Mouse (Mus musculus) G1E (cell line): ENCODE data around the gene Mllt3.

ENCODE experiments used
- CTCF ChIP-seq: IDR thresholded peaks from 2 replicates; pipeline ENCODE4 v1.5.1; 2012; ENCODE audit warnings: low read depth, low read length, inconsistent platforms, mixed read lengths
- GATA1 ChIP-seq: IDR thresholded peaks from 2 replicates; pipeline ENCODE4 v1.6.1; 2012; ENCODE audit warnings: borderline replicate concordance, low read length, inconsistent platforms, mixed read lengths

- TF ChIP-seq CTCF (no peak), GATA1 (no peak)
Measured at GRCm38 (mm10) chr4:88011870-88012572, 21.1 kb downstream of the Mllt3 start.
